Mouse (Mus musculus) forebrain, embryonic 15.5 days (tissue): ENCODE results near the gene Cdr2l. TPM values are rescaled to one million over a fixed set of nuclear protein-coding genes. Genes with fewer than 3 reads are reported as not detected.

Experiments
- ATAC-seq: fragments of 200-750 bp; cut with Nextera tagmentation; replicated peaks from 2 replicates; pipeline ENCODE4 v1.8.0; 2017; ENCODE audit warnings: mild to moderate bottlenecking, moderate TSS enrichment, moderate library complexity
- H3K27ac ChIP-seq: fragments of 300-500 bp; sonication (generic); replicated peaks from 2 replicates; pipeline ENCODE4 v1.5.1; 2015; ENCODE audit warnings: mild to moderate bottlenecking, inconsistent platforms
- H3K27me3 ChIP-seq: fragments of 300-500 bp; sonication (generic); 2 replicates; pipeline ENCODE4 v1.6.1; 2015; ENCODE audit warnings: inconsistent platforms
- H3K36me3 ChIP-seq: fragments of 300-500 bp; sonication (generic); 2 replicates; pipeline ENCODE4 v1.6.1; 2015; ENCODE audit warnings: mild to moderate bottlenecking, inconsistent platforms
- H3K4me1 ChIP-seq: fragments of 300-500 bp; sonication (generic); 2 replicates; pipeline ENCODE4 v1.6.1; 2015; ENCODE audit warnings: inconsistent platforms
- H3K4me2 ChIP-seq: fragments of 300-500 bp; sonication (generic); replicated peaks from 2 replicates; pipeline ENCODE4 v1.6.1; 2015; ENCODE audit warnings: mild to moderate bottlenecking, inconsistent platforms
- H3K4me3 ChIP-seq: fragments of 300-500 bp; sonication (generic); 2 replicates; pipeline ENCODE4 v1.5.1; 2015; ENCODE audit warnings: mild to moderate bottlenecking, inconsistent platforms
- H3K9ac ChIP-seq: fragments of 300-500 bp; sonication (generic); replicated peaks from 2 replicates; pipeline ENCODE4 v1.6.1; 2015; ENCODE audit warnings: mild to moderate bottlenecking, inconsistent platforms
- H3K9me3 ChIP-seq: fragments of 300-500 bp; sonication (generic); 2 replicates; pipeline ENCODE4 v1.6.1; 2016; ENCODE audit warnings: inconsistent platforms
- WGBS: fragments of 180-500 bp; shearing (Covaris S2); methylation state at CpG from one replicate; pipeline ENCODE4 v1.1.7; 2015; ENCODE audit warnings: mixed read lengths; 5-methylcytosine and 5-hydroxymethylcytosine counted together
- polyA plus RNA-seq: library from polyadenylated mRNA; unstranded; fragments of >200 nt; fragmentation: Nextera tagmentation; extraction: Ambion mirVana; gene quantifications from 2 replicates; pipeline ENCODE4 v1.2.1, GENCODE M21; 2015

The Cdr2l gene
- 20.9 and 21.2 TPM in 2 replicates for polyA plus RNA-seq

GRCm38 (mm10) chr11:115381743-115382539 is at the start of gene Cdr2l:
Cdr2l (plus strand) TSS chr11:115381916.
- Histone ChIP-seq H3K4me3 (peak within 1 kb of the TSS; percentile 95), H3K36me3 (no peaks in the 10 kb centered on the region), H3K9me3 (no peaks in the 10 kb centered on the region), H3K9ac (peak within 1 kb of the TSS; percentile 97), H3K27ac (peak within 1 kb of the TSS; percentile 95), H3K27me3 (no peaks in the 10 kb centered on the region), H3K4me1 (peaks cover 38% of the 10 kb centered on the region), H3K4me2 (peak within 1 kb of the TSS; percentile 70)
- WGBS: under 1% methylated on average over 65 of the region's 76 CpGs
- ATAC-seq: peak; percentile 95

GRCm38 (mm10) chr11:115334531-115334930 is 47.2 kb upstream of the Cdr2l start, which contains the start of gene Otop3:
Otop3 (plus strand) TSS chr11:115334731.
- Histone ChIP-seq H3K36me3 (no peaks in the 10 kb centered on the region), H3K4me2 (peak within 1 kb of the TSS; percentile 47), H3K27me3 (peaks cover 19% of the 10 kb centered on the region), H3K4me3 (peak within 1 kb of the TSS; percentile 25), H3K9ac (no peak within 1 kb of the TSS; the same call in 1 of the 2 replicates), H3K27ac (no peak within 1 kb of the TSS), H3K4me1 (peaks cover 9% of the 10 kb centered on the region), H3K9me3 (no peaks in the 10 kb centered on the region)
- no peak for ATAC-seq
- 3% methylated on average over 29 of the region's 29 CpGs for WGBS

GRCm38 (mm10) chr11:115335223-115335622 is 46.5 kb upstream of the Cdr2l start:
- H3K4me1 ChIP-seq: peaks cover 9% of the 10 kb centered on the region
- H3K9ac ChIP-seq: no peak overlapping the region
- no peak overlapping the region for H3K27ac ChIP-seq
- no peak overlapping the region for H3K4me2 ChIP-seq
- ATAC-seq: no peak
- H3K36me3 ChIP-seq: no peaks in the 10 kb centered on the region
- no peak overlapping the region for H3K4me3 ChIP-seq
- no peaks in the 10 kb centered on the region for H3K9me3 ChIP-seq
- peaks cover 19% of the 10 kb centered on the region for H3K27me3 ChIP-seq
- WGBS: 45% methylated on average over 12 of the region's 12 CpGs

- no peak overlapping the region for H3K9ac ChIP-seq
- 22% methylated on average over 6 of the region's 6 CpGs for WGBS
- no peaks in the 10 kb centered on the region for H3K9me3 ChIP-seq
- H3K36me3 ChIP-seq: no peaks in the 10 kb centered on the region
- no peak overlapping the region for H3K27ac ChIP-seq
- H3K4me1 ChIP-seq: peaks cover 9% of the 10 kb centered on the region
- no peak for ATAC-seq
- no peak overlapping the region for H3K4me2 ChIP-seq
- peaks cover 19% of the 10 kb centered on the region for H3K27me3 ChIP-seq
- H3K4me3 ChIP-seq: no peak overlapping the region
Observed at GRCm38 (mm10) chr11:115336115-115336514, 45.6 kb upstream of the Cdr2l start.

GRCm38 (mm10) chr11:115337350-115337749 is 44.4 kb upstream of the Cdr2l start:
- ATAC-seq: no peak

GRCm38 (mm10) chr11:115337826-115338225 is 43.9 kb upstream of the Cdr2l start:
- ATAC-seq: no peak
- WGBS: 71% methylated on average over 1 of the region's 1 CpGs
- H3K27ac ChIP-seq: no peak overlapping the region
- no peak overlapping the region for H3K9ac ChIP-seq
- no peak overlapping the region for H3K4me2 ChIP-seq
- H3K9me3 ChIP-seq: no peaks in the 10 kb centered on the region
- no peaks in the 10 kb centered on the region for H3K36me3 ChIP-seq
- H3K4me1 ChIP-seq: peaks cover 9% of the 10 kb centered on the region
- no peak overlapping the region for H3K4me3 ChIP-seq
- peaks cover 19% of the 10 kb centered on the region for H3K27me3 ChIP-seq

More at GRCm38 (mm10) chr11:115337350-115337749, 44.4 kb upstream of the Cdr2l start:
- Histone ChIP-seq H3K27ac (no peak overlapping the region), H3K4me3 (no peak overlapping the region), H3K27me3 (peaks cover 19% of the 10 kb centered on the region), H3K4me1 (peaks cover 9% of the 10 kb centered on the region), H3K9ac (no peak overlapping the region), H3K9me3 (no peaks in the 10 kb centered on the region), H3K4me2 (no peak overlapping the region), H3K36me3 (no peaks in the 10 kb centered on the region)
- 73% methylated on average over 3 of the region's 3 CpGs for WGBS

GRCm38 (mm10) chr11:115341246-115341645 is 40.5 kb upstream of the Cdr2l start:
- Histone ChIP-seq H3K4me1 (no peaks in the 10 kb centered on the region), H3K4me3 (no peak overlapping the region), H3K27me3 (no peaks in the 10 kb centered on the region; the same call in 1 of the 2 replicates), H3K9me3 (no peaks in the 10 kb centered on the region), H3K4me2 (no peak overlapping the region), H3K9ac (no peak overlapping the region), H3K27ac (no peak overlapping the region), H3K36me3 (no peaks in the 10 kb centered on the region)
- 69% methylated on average over 2 of the region's 2 CpGs for WGBS
- no peak for ATAC-seq

- H3K4me1 ChIP-seq: no peaks in the 10 kb centered on the region
- no peaks in the 10 kb centered on the region for H3K9me3 ChIP-seq
- no peaks in the 10 kb centered on the region for H3K36me3 ChIP-seq
- no peak overlapping the region for H3K4me3 ChIP-seq
- H3K4me2 ChIP-seq: no peak overlapping the region
- WGBS: 68% methylated on average over 6 of the region's 6 CpGs
- no peak overlapping the region for H3K27ac ChIP-seq
- no peak for ATAC-seq
- H3K9ac ChIP-seq: no peak overlapping the region
- H3K27me3 ChIP-seq: no peaks in the 10 kb centered on the region; the same call in 1 of the 2 replicates
Observed at GRCm38 (mm10) chr11:115341866-115342265, 39.9 kb upstream of the Cdr2l start.

GRCm38 (mm10) chr11:115344967-115345366 is 36.7 kb upstream of the Cdr2l start:
- H3K27ac ChIP-seq: no peak overlapping the region
- H3K4me3 ChIP-seq: no peak overlapping the region
- ATAC-seq: no peak
- no peak overlapping the region for H3K4me2 ChIP-seq
- 15% methylated on average over 12 of the region's 12 CpGs for WGBS
- no peaks in the 10 kb centered on the region; the same call in 1 of the 2 replicates for H3K36me3 ChIP-seq
- no peaks in the 10 kb centered on the region for H3K27me3 ChIP-seq
- H3K9ac ChIP-seq: no peak overlapping the region
- no peaks in the 10 kb centered on the region for H3K9me3 ChIP-seq
- H3K4me1 ChIP-seq: no peaks in the 10 kb centered on the region

- no peak for ATAC-seq
- Histone ChIP-seq H3K9ac (no peak overlapping the region), H3K4me1 (no peaks in the 10 kb centered on the region), H3K4me3 (no peak overlapping the region), H3K36me3 (peaks cover under 1% of the 10 kb centered on the region; the same call in 1 of the 2 replicates), H3K9me3 (no peaks in the 10 kb centered on the region), H3K4me2 (no peak overlapping the region), H3K27me3 (no peaks in the 10 kb centered on the region), H3K27ac (no peak overlapping the region)
- 51% methylated on average over 7 of the region's 7 CpGs for WGBS
Observed at GRCm38 (mm10) chr11:115345515-115345914, 36.2 kb upstream of the Cdr2l start.

- Histone ChIP-seq H3K4me2 (no peak overlapping the region), H3K9ac (no peak overlapping the region), H3K9me3 (no peaks in the 10 kb centered on the region), H3K36me3 (peaks cover 21% of the 10 kb centered on the region; the same call in 1 of the 2 replicates), H3K4me1 (no peaks in the 10 kb centered on the region), H3K4me3 (no peak overlapping the region), H3K27me3 (no peaks in the 10 kb centered on the region), H3K27ac (no peak overlapping the region)
- no peak for ATAC-seq
- WGBS: 67% methylated on average over 17 of the region's 17 CpGs
Observed at GRCm38 (mm10) chr11:115348681-115349248, 33.0 kb upstream of the Cdr2l start.

- H3K4me3 ChIP-seq: no peak overlapping the region
- no peak overlapping the region for H3K9ac ChIP-seq
- peaks cover 21% of the 10 kb centered on the region; the same call in 1 of the 2 replicates for H3K36me3 ChIP-seq
- WGBS: 88% methylated on average over 4 of the region's 4 CpGs
- H3K27ac ChIP-seq: no peak overlapping the region
- no peak for ATAC-seq
- H3K27me3 ChIP-seq: no peaks in the 10 kb centered on the region
- no peak overlapping the region for H3K4me2 ChIP-seq
- H3K9me3 ChIP-seq: no peaks in the 10 kb centered on the region
- no peaks in the 10 kb centered on the region for H3K4me1 ChIP-seq
Observed at GRCm38 (mm10) chr11:115349976-115350375, 31.7 kb upstream of the Cdr2l start.
